Mouse (Mus musculus) left cerebral cortex, postnatal 10 days (tissue): Measurements from ENCODE around the gene Ranbp17. TPM values are rescaled to one million over a fixed set of nuclear protein-coding genes. Genes with fewer than 3 reads are reported as not detected.

Source experiments
- DNase-seq, 2 experiments: peaks; one replicate each; pipeline ENCODE4 v3.0.0; 2021 to 2022; ENCODE audit warnings: low spot score in 2 of 2, mixed read lengths in 1 of 2; ENCODE audit errors: extremely low spot score in 1 of 2
- intact Hi-C: fragments of 180-260 bp; cut with DNase I; formaldehyde crosslinking; loops from one replicate; pipeline ENCODE4 v1.15.1; 2025
- total RNA-seq, 2 experiments: library from RNA; stranded (reverse); gene quantifications; 2 replicates each; pipeline ENCODE4 v1.2.3; 2021

The Ranbp17 gene
- total RNA-seq, 2 experiments from 2014 or later: 9.6 to 10.8 TPM

GRCm38 (mm10) chr11:33297121-33297520 is 216.4 kb downstream of the Ranbp17 start:
- intact Hi-C loops: loop anchor here (5.0 kb wide), 1 partner anchor 120 kb away; no protein-coding TSS in a partner anchor
- no peak for DNase-seq

- intact Hi-C loops: loop anchor here (5.0 kb wide), 1 partner anchor 118 kb away; no protein-coding TSS in a partner anchor
- no peak for DNase-seq
These were observed 218.1 kb downstream of the Ranbp17 start for GRCm38 (mm10) chr11:33295422-33295821.

GRCm38 (mm10) chr11:33294063-33294462 is 219.5 kb downstream of the Ranbp17 start:
- intact Hi-C loops: no loop called here
- no peak for DNase-seq

GRCm38 (mm10) chr11:33278571-33278970 is 235.0 kb downstream of the Ranbp17 start:
- intact Hi-C loops: no loop called here

GRCm38 (mm10) chr11:33276637-33277036 is 236.9 kb downstream of the Ranbp17 start, which contains the start of gene Gm12117:
TSS of gene Gm12117 (minus strand) at chr11:33276737.
- intact Hi-C loops: no loop called here
- no peak for DNase-seq

More at GRCm38 (mm10) chr11:33278571-33278970, 235.0 kb downstream of the Ranbp17 start:
- DNase-seq: no peak

GRCm38 (mm10) chr11:33274816-33275215 is 238.7 kb downstream of the Ranbp17 start:
- intact Hi-C loops: no loop called here
- DNase-seq: no peak

- no peak for DNase-seq
- intact Hi-C loops: no loop called here
These were observed 239.3 kb downstream of the Ranbp17 start for GRCm38 (mm10) chr11:33274294-33274693.

- DNase-seq: no peak
- intact Hi-C loops: no loop called here
These were observed 273.3 kb downstream of the Ranbp17 start for GRCm38 (mm10) chr11:33240295-33240694.

GRCm38 (mm10) chr11:33234134-33234533 is 279.4 kb downstream of the Ranbp17 start:
- no peak for DNase-seq
- intact Hi-C loops: no loop called here

- intact Hi-C loops: no loop called here
- DNase-seq: no peak
These were observed 281.5 kb downstream of the Ranbp17 start for GRCm38 (mm10) chr11:33232056-33232455.

- intact Hi-C loops: no loop called here
- no peak for DNase-seq
These were observed 285.4 kb downstream of the Ranbp17 start for GRCm38 (mm10) chr11:33228186-33228585.

- no peak for DNase-seq
- intact Hi-C loops: no loop called here
These were observed 287.0 kb downstream of the Ranbp17 start for GRCm38 (mm10) chr11:33226516-33226915.

- intact Hi-C loops: no loop called here
- no peak for DNase-seq
These were observed 291.8 kb downstream of the Ranbp17 start for GRCm38 (mm10) chr11:33221566-33222365.

- intact Hi-C loops: no loop called here
- no peak for DNase-seq
These were observed 292.8 kb downstream of the Ranbp17 start for GRCm38 (mm10) chr11:33220763-33221162.

GRCm38 (mm10) chr11:33217384-33218079 is 296.0 kb downstream of the Ranbp17 start:
- DNase-seq: no peak
- intact Hi-C loops: no loop called here

- intact Hi-C loops: no loop called here
- DNase-seq: no peak
These were observed 306.1 kb downstream of the Ranbp17 start for GRCm38 (mm10) chr11:33207411-33207810.

- intact Hi-C loops: no loop called here
- no peak for DNase-seq
These were observed 308.6 kb downstream of the Ranbp17 start for GRCm38 (mm10) chr11:33204966-33205365.

- intact Hi-C loops: no loop called here
- DNase-seq: no peak
These were observed 309.2 kb downstream of the Ranbp17 start for GRCm38 (mm10) chr11:33204329-33204705.

GRCm38 (mm10) chr11:33203383-33204328 is 309.9 kb downstream of the Ranbp17 start, which contains the start of gene Tlx3:
TSS of gene Tlx3 (minus strand) at chr11:33203589.
- intact Hi-C loops: no loop called here
- DNase-seq: no peak
